16 mouse cellular contexts compared by ENCODE assay signal in the genomic region with DNA sequence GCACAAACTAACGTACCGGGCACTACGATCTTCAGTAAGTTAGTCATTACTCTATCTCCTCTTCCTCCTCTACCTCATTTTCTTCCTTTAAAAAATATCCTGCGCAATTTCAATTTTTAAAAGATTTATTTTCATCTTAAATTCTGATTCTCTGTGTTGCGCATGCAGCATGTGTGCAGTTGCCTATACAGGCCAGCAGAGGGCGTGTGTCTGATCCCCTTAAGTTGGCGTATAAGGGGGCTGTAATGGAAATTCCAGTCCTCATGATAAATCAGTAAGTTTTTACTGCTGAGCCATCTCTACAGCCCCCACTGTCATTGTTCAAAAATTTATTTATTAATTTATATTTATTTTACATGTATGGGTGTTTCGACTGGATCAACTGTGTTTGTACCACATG. TPM values are rescaled to one million over a fixed set of nuclear protein-coding genes. Genes with fewer than 3 reads are reported as not detected.
DNase-seq lines count a peak whose midpoint lies in the region; ATAC-seq and TF ChIP-seq lines count a peak whose summit lies in the region.
"Had no signal": no experiment of that assay in that cellular context is flagged by ENCODE, and none has a peak within 500 bp of the region (broad histone marks: within the 10 kb centered on the region; RNA-seq: fewer than 3 reads in every experiment).

No protein-coding gene starts in this region.

- H3K4me3 ChIP-seq in kidney, adult 2 months (ENCODE audit: insufficient read depth, low read depth, low read length), result no peak overlapping the region
- no peak overlapping the region for H3K4me3 ChIP-seq in testis, adult 2 months (ENCODE audit: control insufficient read depth, low read depth, low read length)
- H3K4me3 ChIP-seq: liver, embryonic 13.5 days; midbrain, embryonic 12.5 days; neural tube, embryonic 15.5 days had no signal

- no peaks in the 10 kb centered on the region for H3K27me3 ChIP-seq in kidney, adult 2 months (replicated peaks; ENCODE audit: control insufficient read depth, insufficient read depth, low read length)
- H3K27me3 ChIP-seq in testis, adult 2 months (ENCODE audit: control insufficient read depth, insufficient read depth, low read length), result no peaks in the 10 kb centered on the region
- no peaks in the 10 kb centered on the region for H3K27me3 ChIP-seq in Patski
- H3K27me3 ChIP-seq in splenic B cell, adult 2 months (ENCODE audit: control insufficient read depth, insufficient read depth, low read length, poor library complexity, severe bottlenecking), result no peaks in the 10 kb centered on the region
- H3K27me3 ChIP-seq: liver, embryonic 13.5 days; midbrain, embryonic 12.5 days; neural tube, embryonic 15.5 days had no signal

- TF ChIP-seq POLR2A in kidney, adult 2 months (IDR thresholded peaks at IDR 0.05; ENCODE audit: low read depth, low read length), result no peak
- no peak for TF ChIP-seq POLR2A in testis, adult 2 months (IDR thresholded peaks at IDR 0.05; ENCODE audit: control insufficient read depth, low read depth, low read length)

- H3K4me1 ChIP-seq in kidney, adult 2 months (ENCODE audit: control insufficient read depth, insufficient read depth, low read length), result no peaks in the 10 kb centered on the region
- H3K4me1 ChIP-seq in testis, adult 2 months (ENCODE audit: control insufficient read depth, insufficient read depth, low read length), result no peaks in the 10 kb centered on the region; the same call in none of the 2 replicates
- H3K4me1 ChIP-seq: liver, embryonic 13.5 days; midbrain, embryonic 12.5 days had no signal

- POLR2A ChIA-PET in Patski (lab: Charles Lee), result no interaction called here

- CTCF ChIA-PET in Patski (lab: Charles Lee), result no interaction called here

- 81% methylated on average over 8 of the region's 8 CpGs for WGBS in kidney, adult 2 months

- H3K36me3 ChIP-seq in kidney, adult 2 months (ENCODE audit: control insufficient read depth, insufficient read depth, low read length), result no peaks in the 10 kb centered on the region
- no peaks in the 10 kb centered on the region for H3K36me3 ChIP-seq in testis, adult 2 months (ENCODE audit: control insufficient read depth, insufficient read depth, low read length)
- H3K36me3 ChIP-seq in splenic B cell, adult 2 months (ENCODE audit: control insufficient read depth, insufficient read depth, low read length, poor library complexity, severe bottlenecking), result no peaks in the 10 kb centered on the region
- H3K36me3 ChIP-seq: liver, embryonic 13.5 days; midbrain, embryonic 12.5 days; neural tube, embryonic 15.5 days had no signal

- in situ Hi-C loops in Patski (cut with MboI; ENCODE audit: low pct_unique_long_range_greater_than_20kb), result loop anchor here (10.0 kb wide), 2 partner anchors 411 to 779 kb away; partner anchors contain the start of genes Lpxn, Ms4a6d and Zfp91

- no peak overlapping the region for H3K27ac ChIP-seq in kidney, adult 2 months (ENCODE audit: insufficient read depth, low read depth, low read length)
- H3K27ac ChIP-seq in testis, adult 2 months (ENCODE audit: control insufficient read depth, insufficient read depth, low read depth, low read length), result no peak overlapping the region
- H3K27ac ChIP-seq: liver, embryonic 13.5 days; midbrain, embryonic 12.5 days; neural tube, embryonic 15.5 days had no signal

- TF ChIP-seq CTCF in kidney, adult 2 months (conservative IDR thresholded peaks at IDR 0.05; ENCODE audit: insufficient read depth, insufficient read length, low read depth, low read length), result 0 out of 2 replicates have a peak, but pooled peaks have one; percentile 21
- peak; percentile 73; the same call in 1 of the 2 replicates for TF ChIP-seq CTCF in testis, adult 2 months (IDR thresholded peaks at IDR 0.05; ENCODE audit: control insufficient read depth, insufficient read depth, insufficient replicate concordance, low read depth, low read length)
- peak; percentile 63 for TF ChIP-seq CTCF in Patski (IDR thresholded peaks at IDR 0.05)

- DNase-seq in kidney, adult 2 months, result no peak
- DNase-seq in kidney, adult 11 months, result no peak
- DNase-seq in testis, postnatal 14 days (ENCODE audit: low spot score), result no peak
- no peak for DNase-seq in Patski (ENCODE audit: low read depth, low spot score)
- DNase-seq in splenic B cell, adult 2 months (ENCODE audit: low read depth, low spot score), result peak; percentile 34
- no peak for DNase-seq in cerebellum, adult 11 months
- DNase-seq: adrenal gland, postnatal 25 days; cerebellum, adult 9-10 months; kidney, adult 8-10 months; liver, embryonic 13.5 days; right cerebral cortex, postnatal 4 days; thymus, adult 18-20 months had no signal

- ATAC-seq in Patski, result no peak

RNA-seq across cellular contexts. Expression of gene Olfr1423, which starts 25.4 kb away (rescaled TPM):
- polyA plus RNA-seq in kidney, adult 2 months (2012; rRNA removed), result not detected in 2 replicates
- polyA plus RNA-seq in testis, adult 2 months (2012; rRNA removed), result not detected in 2 replicates
- polyA plus RNA-seq in Patski (2021), result not detected
- polyA plus RNA-seq: embryonic facial prominence, embryonic 14.5 days; neural tube, embryonic 15.5 days had no signal

RNA-seq across cellular contexts. Expression of gene Olfr1424, which starts 46.8 kb away (rescaled TPM):
- not detected in 2 replicates for polyA plus RNA-seq in kidney, adult 2 months (2012; rRNA removed)
- 0.12 TPM in 1 of 2 replicates, not detected in the other for polyA plus RNA-seq in testis, adult 2 months (2012; rRNA removed)
- polyA plus RNA-seq in Patski (2021), result not detected
- polyA plus RNA-seq: embryonic facial prominence, embryonic 14.5 days; liver, embryonic 13.5 days; midbrain, embryonic 12.5 days; neural tube, embryonic 15.5 days had no signal

RNA-seq across cellular contexts. Expression of gene Osbp, which starts 50.0 kb away (rescaled TPM):
- polyA plus RNA-seq in kidney, adult 2 months (2012; rRNA removed), result 21.7 and 24.8 TPM in 2 replicates
- polyA plus RNA-seq in testis, adult 2 months (2012; rRNA removed), result 23.0 and 24.4 TPM in 2 replicates
- polyA plus RNA-seq in Patski (2021), result 104 TPM

Comparison
In these comparisons a context has a peak if more than half of its experiments do, and no peak if none do; other contexts are left out.
1. CTCF ChIP-seq: peak in every context shown above with its lines; median percentile 73 in testis, adult 2 months; 63 in Patski; 21 in kidney, adult 2 months.